Mouse (Mus musculus): ENCODE measurements around the gene Lrrc3b.

DNA sequence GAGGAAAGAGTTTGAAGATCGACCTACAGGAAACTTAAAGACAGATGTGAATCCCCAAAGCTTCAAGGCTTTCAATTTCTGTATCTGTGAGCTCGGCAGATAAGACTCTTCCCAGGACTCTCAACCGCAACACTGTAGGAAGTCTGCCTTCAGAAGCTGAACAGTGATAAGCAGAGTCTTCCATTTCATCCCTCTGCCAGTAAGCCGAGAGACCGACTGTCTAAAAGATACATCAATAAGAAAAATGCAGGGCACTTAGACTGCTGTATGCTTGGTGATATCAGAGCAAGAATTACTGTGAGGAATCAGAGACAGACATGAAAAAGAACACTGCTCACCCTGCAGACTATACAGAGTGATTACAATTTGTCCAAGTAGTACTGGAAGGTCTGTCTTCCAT is 84.5 kb downstream of the Lrrc3b start:
- TF ChIP-seq CTCF (IDR thresholded peaks at IDR 0.05; ENCODE audit: low read depth) (no peak), EP300 (IDR thresholded peaks at IDR 0.05; ENCODE audit: low read depth) (no peak)
